Mouse (Mus musculus): ENCODE measurements around the gene Syce2. TPM values are rescaled to one million over a fixed set of nuclear protein-coding genes. Genes with fewer than 3 reads are reported as not detected.

Syce2 gene
- total RNA-seq, 1 experiment: 42.3 TPM

DNA sequence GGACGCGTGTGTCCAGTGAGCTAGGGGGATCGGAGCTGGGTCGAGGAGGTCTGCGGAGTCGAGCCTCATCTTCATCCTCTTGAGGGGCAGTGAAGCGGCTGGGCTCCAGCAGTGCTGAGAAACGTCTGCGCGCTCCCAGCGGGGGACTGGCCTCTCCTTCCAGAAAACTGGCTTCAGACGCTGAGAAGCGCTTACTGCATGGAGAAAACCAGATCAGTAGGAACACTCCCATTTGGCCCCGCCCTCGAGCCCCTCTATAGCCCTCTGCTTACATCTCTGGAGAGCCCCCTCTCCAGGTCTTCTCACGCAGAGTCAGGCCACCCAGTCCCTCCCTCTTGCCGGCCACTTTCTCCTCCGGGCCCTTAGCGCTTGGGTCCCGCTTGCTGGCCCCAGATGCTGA is 45.9 kb downstream of the Syce2 start:
- Histone ChIP-seq H3K9me3 (ENCODE audit: control insufficient read depth, insufficient read depth, low read depth, low read length) (no peaks in the 10 kb centered on the region), H3K36me3 (ENCODE audit: control insufficient read depth, insufficient read depth, low read length, poor library complexity, severe bottlenecking) (peaks cover 27% of the 10 kb centered on the region), H3K27ac (ENCODE audit: insufficient read depth, low read depth, low read length, poor library complexity, severe bottlenecking) (peak overlapping the region; percentile 10; the same call in 1 of the 2 replicates), H3K9ac (ENCODE audit: insufficient read depth, low read depth, low read length, poor library complexity, severe bottlenecking) (peak overlapping the region; percentile 19; the same call in 1 of the 2 replicates), H3K4me3 (ENCODE audit: insufficient read depth in 1 of 2, low read depth in 1 of 2, low read length in 2 of 2, poor library complexity in 1 of 2, severe bottlenecking in 1 of 2) (peak overlapping the region; percentile 13 to 15; a peak in 3 of 4 replicates), H3K4me1 (ENCODE audit: control insufficient read depth in 2 of 2, insufficient read depth in 2 of 2, low read length in 2 of 2, poor library complexity in 1 of 2) (peaks cover 3 to 18% of the 10 kb centered on the region in 2 experiments; a peak in 3 of 4 replicates)
- TF ChIP-seq ZNF384 (IDR thresholded peaks at IDR 0.05; ENCODE audit: low read depth, low read length) (no peak), ZC3H11A (IDR thresholded peaks at IDR 0.05; ENCODE audit: borderline replicate concordance, low read depth, low read length) (no peak), MAFK (IDR thresholded peaks at IDR 0.05; ENCODE audit: insufficient read depth, low read depth, low read length) (no peak), CHD2 (IDR thresholded peaks at IDR 0.05; ENCODE audit: low read depth, low read length) (no peak), HCFC1 (IDR thresholded peaks at IDR 0.05; ENCODE audit: borderline replicate concordance, insufficient read depth, low read length) (no peak)
- in situ Hi-C loops (cut with MboI; ENCODE audit: low sequenced_read_pairs in 2 of 2, unreplicated experiment in 2 of 2): no loop called here
- no peak for DNase-seq (ENCODE audit: low read depth, low spot score)

DNA sequence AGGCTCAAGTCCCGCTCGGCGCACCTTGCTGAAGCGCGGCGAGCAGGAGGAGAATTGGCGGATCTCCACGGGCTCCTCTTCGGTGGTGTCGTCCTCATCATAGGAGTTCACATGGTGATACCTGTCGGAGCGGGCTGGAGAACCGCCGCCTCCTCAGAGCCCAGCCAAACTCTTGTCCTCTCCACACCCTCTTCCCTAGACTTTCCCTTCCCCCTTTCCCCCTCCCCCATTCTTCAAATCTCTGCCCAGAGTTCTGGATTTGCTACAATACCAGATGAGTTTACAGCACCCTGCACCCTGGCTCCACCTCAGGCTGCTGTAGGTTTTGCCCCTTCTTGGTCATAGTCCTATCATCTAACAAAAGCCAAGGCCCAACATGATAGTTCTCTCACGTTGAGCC is 46.7 kb downstream of the Syce2 start:
- H3K9ac ChIP-seq (ENCODE audit: insufficient read depth, low read depth, low read length, poor library complexity, severe bottlenecking): no peak overlapping the region
- peaks cover 27% of the 10 kb centered on the region for H3K36me3 ChIP-seq (ENCODE audit: control insufficient read depth, insufficient read depth, low read length, poor library complexity, severe bottlenecking)
- TF ChIP-seq HCFC1 (IDR thresholded peaks at IDR 0.05; ENCODE audit: borderline replicate concordance, insufficient read depth, low read length) (no peak), ZC3H11A (IDR thresholded peaks at IDR 0.05; ENCODE audit: borderline replicate concordance, low read depth, low read length) (no peak), MAFK (IDR thresholded peaks at IDR 0.05; ENCODE audit: insufficient read depth, low read depth, low read length) (no peak), ZNF384 (IDR thresholded peaks at IDR 0.05; ENCODE audit: low read depth, low read length) (no peak), CHD2 (IDR thresholded peaks at IDR 0.05; ENCODE audit: low read depth, low read length) (no peak)
- no peaks in the 10 kb centered on the region for H3K9me3 ChIP-seq (ENCODE audit: control insufficient read depth, insufficient read depth, low read depth, low read length)
- in situ Hi-C loops (cut with MboI; ENCODE audit: low sequenced_read_pairs in 2 of 2, unreplicated experiment in 2 of 2): no loop called here
- H3K4me3 ChIP-seq (ENCODE audit: insufficient read depth in 1 of 2, low read depth in 1 of 2, low read length in 2 of 2, poor library complexity in 1 of 2, severe bottlenecking in 1 of 2): peak overlapping the region; percentile 13 to 15; a peak in 2 of 4 replicates
- H3K4me1 ChIP-seq (ENCODE audit: control insufficient read depth in 2 of 2, insufficient read depth in 2 of 2, low read length in 2 of 2, poor library complexity in 1 of 2): peaks cover 3 to 17% of the 10 kb centered on the region in 2 experiments; a peak in 3 of 4 replicates
- H3K27ac ChIP-seq (ENCODE audit: insufficient read depth, low read depth, low read length, poor library complexity, severe bottlenecking): 0 out of 2 replicates have a peak overlapping the region, but pooled peaks have one; percentile 10
- DNase-seq (ENCODE audit: low read depth, low spot score): no peak

DNA sequence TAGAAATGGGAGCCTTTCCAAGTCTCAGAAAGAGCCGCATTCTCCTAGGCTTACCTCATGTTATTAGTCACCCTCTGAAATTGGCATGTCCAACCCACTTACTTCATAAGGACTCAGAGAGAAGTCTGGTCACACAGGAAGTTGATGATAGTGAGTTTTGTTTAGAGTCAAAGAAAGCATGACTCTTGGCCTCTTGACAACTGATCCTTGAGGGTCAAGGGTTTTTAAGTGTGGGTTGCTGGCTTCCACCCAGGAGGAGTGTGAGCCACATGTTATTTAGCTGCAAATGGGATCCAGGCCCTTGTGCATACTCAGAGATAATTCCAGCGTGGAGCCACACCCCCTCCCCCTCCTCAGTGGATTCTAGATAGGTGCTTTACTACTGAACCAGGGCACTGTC is 49.7 kb downstream of the Syce2 start:
- no peak overlapping the region for H3K4me3 ChIP-seq (ENCODE audit: insufficient read depth in 1 of 2, low read depth in 1 of 2, low read length in 2 of 2, poor library complexity in 1 of 2, severe bottlenecking in 1 of 2)
- H3K9ac ChIP-seq (ENCODE audit: insufficient read depth, low read depth, low read length, poor library complexity, severe bottlenecking): no peak overlapping the region
- no peaks in the 10 kb centered on the region for H3K9me3 ChIP-seq (ENCODE audit: control insufficient read depth, insufficient read depth, low read depth, low read length)
- peaks cover 3 to 14% of the 10 kb centered on the region in 2 experiments; a peak in 3 of 4 replicates for H3K4me1 ChIP-seq (ENCODE audit: control insufficient read depth in 2 of 2, insufficient read depth in 2 of 2, low read length in 2 of 2, poor library complexity in 1 of 2)
- no peak for DNase-seq (ENCODE audit: low read depth, low spot score)
- H3K36me3 ChIP-seq (ENCODE audit: control insufficient read depth, insufficient read depth, low read length, poor library complexity, severe bottlenecking): peaks cover 19% of the 10 kb centered on the region
- in situ Hi-C loops (cut with MboI; ENCODE audit: low sequenced_read_pairs in 2 of 2, unreplicated experiment in 2 of 2): no loop called here
- H3K27ac ChIP-seq (ENCODE audit: insufficient read depth, low read depth, low read length, poor library complexity, severe bottlenecking): no peak overlapping the region
- TF ChIP-seq ZC3H11A (IDR thresholded peaks at IDR 0.05; ENCODE audit: borderline replicate concordance, low read depth, low read length) (no peak), MAFK (IDR thresholded peaks at IDR 0.05; ENCODE audit: insufficient read depth, low read depth, low read length) (no peak), ZNF384 (IDR thresholded peaks at IDR 0.05; ENCODE audit: low read depth, low read length) (no peak), HCFC1 (IDR thresholded peaks at IDR 0.05; ENCODE audit: borderline replicate concordance, insufficient read depth, low read length) (no peak)

DNA sequence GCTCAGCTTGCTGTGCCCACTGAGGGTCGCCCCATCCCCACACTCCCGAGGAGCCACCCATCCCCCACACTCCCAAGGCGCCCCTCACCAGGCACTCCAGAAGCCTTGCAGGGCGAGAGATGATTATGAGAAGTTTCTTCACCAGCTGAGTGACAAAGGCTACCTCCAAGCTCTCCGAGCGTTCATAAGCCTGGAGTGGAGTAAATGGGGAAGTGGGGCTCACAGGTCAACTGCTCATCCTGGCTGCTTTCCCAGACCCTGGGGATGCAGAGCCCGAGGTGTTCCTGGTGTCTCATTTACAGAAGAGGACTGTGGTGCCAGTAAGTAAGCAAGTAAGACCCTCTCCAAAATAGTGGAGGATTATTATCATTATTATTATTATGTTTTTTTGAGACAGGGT is 53.6 kb downstream of the Syce2 start:
- Histone ChIP-seq H3K9me3 (ENCODE audit: control insufficient read depth, insufficient read depth, low read depth, low read length) (no peaks in the 10 kb centered on the region), H3K4me3 (ENCODE audit: insufficient read depth in 1 of 2, low read depth in 1 of 2, low read length in 2 of 2, poor library complexity in 1 of 2, severe bottlenecking in 1 of 2) (no peak overlapping the region), H3K27ac (ENCODE audit: insufficient read depth, low read depth, low read length, poor library complexity, severe bottlenecking) (no peak overlapping the region), H3K36me3 (ENCODE audit: control insufficient read depth, insufficient read depth, low read length, poor library complexity, severe bottlenecking) (peaks cover 9% of the 10 kb centered on the region), H3K4me1 (ENCODE audit: control insufficient read depth in 2 of 2, insufficient read depth in 2 of 2, low read length in 2 of 2, poor library complexity in 1 of 2) (peaks cover 0 to 7% of the 10 kb centered on the region in 2 experiments; a peak in 1 of 4 replicates), H3K9ac (ENCODE audit: insufficient read depth, low read depth, low read length, poor library complexity, severe bottlenecking) (no peak overlapping the region)
- no peak for DNase-seq (ENCODE audit: low read depth, low spot score)
- TF ChIP-seq CHD2 (IDR thresholded peaks at IDR 0.05; ENCODE audit: low read depth, low read length) (no peak), HCFC1 (IDR thresholded peaks at IDR 0.05; ENCODE audit: borderline replicate concordance, insufficient read depth, low read length) (no peak), MAFK (IDR thresholded peaks at IDR 0.05; ENCODE audit: insufficient read depth, low read depth, low read length) (no peak), ZC3H11A (IDR thresholded peaks at IDR 0.05; ENCODE audit: borderline replicate concordance, low read depth, low read length) (no peak), ZNF384 (IDR thresholded peaks at IDR 0.05; ENCODE audit: low read depth, low read length) (no peak)
- in situ Hi-C loops (cut with MboI; ENCODE audit: low sequenced_read_pairs in 2 of 2, unreplicated experiment in 2 of 2): no loop called here

All from ES-E14 (cell line).